Mouse (Mus musculus) cerebellum, adult 9-11 months (tissue): ENCODE measurements around the gene Pfas.

Source experiments
- DNase-seq: peaks from one replicate; pipeline ENCODE4 v3.0.0; 2022

Gene Pfas

GRCm38 (mm10) chr11:69008182-69009121 lies at the start of gene Pfas:
Gene Pfas (minus strand): TSS chr11:69008460.
- DNase-seq, result peak; percentile 93

DNA sequence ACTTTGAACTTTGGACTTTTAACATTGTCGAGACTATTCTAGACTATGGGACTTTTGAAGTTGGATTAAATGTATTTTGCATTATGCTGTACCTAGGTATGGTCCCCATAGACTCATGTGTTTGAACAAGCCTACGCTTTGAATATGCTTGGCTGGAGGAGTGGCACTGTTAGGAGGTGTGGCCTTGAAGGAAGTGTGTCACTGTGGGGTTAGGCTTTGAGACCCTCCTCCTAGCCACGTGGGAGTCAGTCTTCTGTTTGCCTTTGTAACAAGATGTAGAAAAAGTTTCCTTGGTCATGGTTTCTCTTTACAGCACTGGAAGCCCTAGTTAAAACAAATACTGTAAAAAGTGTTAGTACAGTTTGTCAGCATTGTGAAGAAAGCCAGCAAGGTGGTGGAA lies 45.6 kb upstream of the Pfas start:
- no peak for DNase-seq

DNA sequence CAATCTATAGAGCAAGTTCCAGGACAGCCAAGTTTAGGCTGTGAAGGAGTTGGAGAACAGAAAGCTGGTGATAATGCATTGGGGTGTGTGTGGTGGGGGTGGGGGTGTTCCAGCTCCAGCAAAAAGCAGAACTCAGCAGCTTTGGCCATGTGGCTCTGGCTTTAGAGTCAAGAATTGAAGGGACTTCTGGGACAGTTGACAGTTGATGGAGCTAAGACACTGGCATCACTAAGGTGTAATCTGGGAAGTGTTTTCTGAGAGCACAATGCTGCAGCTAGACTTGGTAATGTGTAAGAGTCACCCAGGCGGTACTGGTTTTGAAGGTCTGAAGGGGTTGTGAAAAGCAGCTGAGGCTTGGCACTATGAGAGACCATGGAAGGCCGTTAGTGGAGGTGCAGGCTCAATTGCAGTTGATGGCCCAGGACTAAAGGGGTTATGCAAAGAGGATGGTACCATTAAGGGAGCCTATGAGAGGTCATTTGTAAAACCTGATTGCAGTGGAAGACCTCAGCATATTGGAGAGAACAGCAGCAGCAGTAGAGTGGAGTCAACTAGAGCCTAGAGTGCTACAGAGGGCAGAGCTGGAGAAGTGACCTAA lies 44.7 kb upstream of the Pfas start:
- no peak for DNase-seq

DNA sequence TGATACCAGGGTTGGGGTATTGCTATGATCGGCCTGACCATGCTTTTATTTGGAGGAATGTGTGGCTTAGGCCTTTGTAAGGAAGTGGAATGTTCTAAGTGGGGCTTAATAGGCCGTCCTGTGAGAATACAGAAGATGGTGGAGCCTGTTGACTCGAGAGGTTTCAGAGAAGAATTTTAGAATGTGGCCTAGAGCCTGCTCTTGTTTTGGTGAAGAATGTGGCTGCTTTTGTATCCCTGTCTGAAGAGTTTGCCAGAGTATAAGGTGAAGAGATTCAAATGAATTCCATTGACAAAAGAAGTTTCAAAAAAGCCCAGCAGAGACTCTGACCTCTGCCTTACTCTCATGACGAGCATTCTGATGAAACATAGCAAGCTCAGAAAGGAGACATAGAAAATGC lies 43.5 kb upstream of the Pfas start:
- DNase-seq, result no peak

- DNase-seq, result no peak
Measured at GRCm38 (mm10) chr11:69050748-69051147, 42.5 kb upstream of the Pfas start.

- no peak for DNase-seq
Measured at GRCm38 (mm10) chr11:69048151-69048550, 39.9 kb upstream of the Pfas start.

GRCm38 (mm10) chr11:69047592-69047991 lies 39.3 kb upstream of the Pfas start:
- DNase-seq, result no peak

GRCm38 (mm10) chr11:69046395-69046774 lies 38.1 kb upstream of the Pfas start:
- no peak for DNase-seq

- DNase-seq, result peak; percentile 71
Measured at GRCm38 (mm10) chr11:69045531-69046394, 37.5 kb upstream of the Pfas start, which contains the start of gene Aurkb. Gene Aurkb (plus strand): TSS chr11:69045647.

DNA sequence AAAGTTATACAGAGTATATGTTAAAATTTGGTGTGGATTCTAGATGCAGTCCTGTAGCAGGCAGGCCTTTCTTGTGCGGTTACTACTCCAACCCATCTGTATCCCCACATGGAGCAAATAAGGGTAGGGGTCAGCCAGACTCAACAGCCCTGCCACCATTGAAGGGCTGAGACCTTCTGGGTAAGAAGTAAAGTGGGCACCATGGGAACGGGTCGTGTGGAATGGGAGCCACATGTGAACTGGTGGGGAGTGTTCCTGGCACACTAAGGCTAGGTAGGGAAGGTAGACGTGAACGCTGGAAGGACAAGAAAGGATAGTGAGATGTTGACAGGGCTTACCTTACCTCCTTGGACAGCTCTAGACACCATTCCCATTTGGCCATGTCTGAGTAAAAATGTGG lies 29.9 kb upstream of the Pfas start:
- DNase-seq, result peak; percentile 56

GRCm38 (mm10) chr11:69037231-69038061 lies 29.2 kb upstream of the Pfas start:
- peak; percentile 82 for DNase-seq

GRCm38 (mm10) chr11:69036486-69037230 lies 28.4 kb upstream of the Pfas start:
- peak; percentile 90 for DNase-seq

DNA sequence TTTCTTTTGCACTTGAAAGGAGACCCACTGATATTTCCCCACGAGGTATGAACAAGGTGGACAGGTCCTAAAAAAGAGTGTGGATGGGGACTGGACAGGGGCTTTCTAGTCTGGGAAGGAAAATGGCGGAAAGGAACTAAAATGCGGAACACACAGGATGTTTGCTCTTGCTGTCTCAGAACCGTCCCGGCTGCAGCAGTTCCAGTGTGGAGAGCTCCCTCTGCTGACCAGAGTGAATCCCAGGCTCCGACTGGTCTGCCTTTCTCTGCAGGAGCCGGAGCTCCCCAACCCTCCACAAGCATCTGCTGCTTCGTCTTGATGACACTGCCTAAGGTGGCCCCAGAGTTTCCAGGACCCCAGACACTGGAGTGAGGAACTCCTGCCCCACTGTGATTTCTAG lies 27.6 kb upstream of the Pfas start:
- peak; percentile 93 for DNase-seq

- DNase-seq, result peak; percentile 64
Measured at GRCm38 (mm10) chr11:69035411-69035810, 27.2 kb upstream of the Pfas start.

- DNase-seq, result peak; percentile 57
Measured at GRCm38 (mm10) chr11:69034585-69034984, 26.3 kb upstream of the Pfas start.

GRCm38 (mm10) chr11:69033552-69033951 lies 25.3 kb upstream of the Pfas start:
- DNase-seq, result no peak

DNA sequence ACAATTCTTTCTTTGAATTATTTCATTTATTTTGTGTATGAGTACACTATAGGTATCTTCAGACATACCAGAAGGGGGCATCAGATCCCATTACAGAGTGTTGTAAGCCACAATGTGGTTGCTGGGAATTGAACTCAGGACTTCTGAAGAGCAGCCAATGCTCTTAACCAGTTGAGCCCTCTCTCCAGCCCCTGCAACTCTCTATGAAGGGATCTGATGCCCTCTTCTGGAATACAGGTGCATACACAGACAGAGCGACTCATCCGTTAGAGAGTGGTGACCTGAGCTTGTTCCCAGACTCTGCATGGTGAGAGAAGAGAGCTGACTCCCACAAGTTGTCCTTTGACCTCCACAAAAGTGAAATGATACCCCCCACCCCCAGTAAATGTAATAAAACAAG lies 20.5 kb upstream of the Pfas start:
- no peak for DNase-seq

GRCm38 (mm10) chr11:69026562-69026961 lies 18.3 kb upstream of the Pfas start:
- no peak for DNase-seq

DNA sequence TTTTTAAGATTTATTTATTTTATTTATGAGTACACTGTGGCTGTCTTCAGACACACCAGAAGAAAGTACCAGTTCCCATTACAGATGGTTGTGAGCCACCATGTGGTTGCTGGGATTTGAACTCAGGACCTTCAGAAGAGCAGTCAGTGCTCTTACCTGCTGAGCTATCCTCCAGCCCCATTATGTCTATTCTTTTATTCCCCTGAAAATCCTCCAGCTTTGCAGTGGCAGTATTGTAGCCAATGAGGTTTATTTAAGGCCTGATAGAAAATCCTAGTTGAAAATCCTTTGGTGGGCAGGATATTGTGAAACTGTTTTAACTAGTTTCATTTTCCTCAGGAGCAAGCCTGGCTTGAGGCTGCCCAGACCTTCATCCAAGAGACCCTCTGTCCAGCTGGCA lies 12.4 kb upstream of the Pfas start:
- no peak for DNase-seq

- DNase-seq, result no peak
Measured at GRCm38 (mm10) chr11:69016755-69017154, 8.5 kb upstream of the Pfas start.

- DNase-seq, result peak; percentile 92
Measured at GRCm38 (mm10) chr11:69015644-69016441, 7.6 kb upstream of the Pfas start, which contains the start of gene Ctc1. Gene Ctc1 (plus strand): TSS chr11:69015911.
